In the genomic region with DNA sequence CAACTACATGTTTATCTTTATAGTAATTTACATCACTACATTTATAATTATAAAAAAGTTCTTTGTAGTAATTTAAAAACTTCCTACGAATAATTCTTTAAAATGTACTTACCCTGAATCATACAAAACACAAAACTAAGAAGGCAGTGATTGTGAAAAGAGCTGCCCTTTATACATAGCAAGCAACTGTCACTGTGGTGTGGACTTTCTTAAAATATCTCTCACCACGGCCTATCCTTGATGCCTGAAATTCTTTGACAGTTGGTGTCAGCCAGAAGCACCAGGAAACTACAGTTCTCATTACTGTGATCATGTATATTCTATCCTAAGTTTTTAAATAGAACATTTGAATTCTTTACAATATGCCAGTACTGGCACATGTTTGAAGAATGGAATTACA, we compare ENCODE assay signal across 19 mouse cellular contexts. TPM values are rescaled to one million over a fixed set of nuclear protein-coding genes. Genes with fewer than 3 reads are reported as not detected.
DNase-seq lines count a peak whose midpoint lies in the region; ATAC-seq and TF ChIP-seq lines count a peak whose summit lies in the region.
"Had no signal": no experiment of that assay in that cellular context is flagged by ENCODE, and none has a peak within 500 bp of the region (broad histone marks: within the 10 kb centered on the region; RNA-seq: fewer than 3 reads in every experiment).

No protein-coding gene starts in this region.

- no peak for TF ChIP-seq POLR2A in heart, adult 2 months (IDR thresholded peaks at IDR 0.05; ENCODE audit: insufficient read depth, low read depth, low read length)

- peaks cover 1% of the 10 kb centered on the region; the same call in 1 of the 2 replicates for H3K4me1 ChIP-seq in heart, adult 2 months (ENCODE audit: control insufficient read depth, insufficient read depth, low read length)
- H3K4me1 ChIP-seq in heart, postnatal 0 days (ENCODE audit: control insufficient read depth, insufficient read depth), result no peaks in the 10 kb centered on the region
- peaks cover 5% of the 10 kb centered on the region; the same call in 1 of the 2 replicates for H3K4me1 ChIP-seq in heart, embryonic 10.5 days
- peaks cover 2% of the 10 kb centered on the region; the same call in 1 of the 2 replicates for H3K4me1 ChIP-seq in liver, embryonic 12.5 days
- H3K4me1 ChIP-seq: intestine, embryonic 15.5 days had no signal

- WGBS in heart, adult 2 months, result 37% methylated on average over 2 of the region's 2 CpGs
- WGBS in heart, postnatal 0 days, result 43% methylated on average over 2 of the region's 2 CpGs
- 61% methylated on average over 2 of the region's 2 CpGs for WGBS in heart, embryonic 10.5 days
- WGBS in liver, embryonic 12.5 days (ENCODE audit: insufficient replicate concordance), result 54% methylated on average over 2 of the region's 2 CpGs

- no peak overlapping the region for H3K4me2 ChIP-seq in heart, postnatal 0 days (ENCODE audit: low read depth, low read length)
- no peak overlapping the region for H3K4me2 ChIP-seq in liver, embryonic 12.5 days
- H3K4me2 ChIP-seq: embryonic facial prominence, embryonic 13.5 days; forebrain, embryonic 12.5 days; hindbrain, embryonic 14.5 days; intestine, embryonic 15.5 days had no signal

- H3K36me3 ChIP-seq in heart, adult 2 months (ENCODE audit: control insufficient read depth, insufficient read depth, low read length), result no peaks in the 10 kb centered on the region; the same call in 1 of the 2 replicates
- no peaks in the 10 kb centered on the region for H3K36me3 ChIP-seq in heart, postnatal 0 days (replicated peaks; ENCODE audit: control insufficient read depth, insufficient read depth, low read length)
- H3K36me3 ChIP-seq in heart, embryonic 10.5 days, result no peaks in the 10 kb centered on the region
- no peaks in the 10 kb centered on the region for H3K36me3 ChIP-seq in liver, embryonic 12.5 days
- H3K36me3 ChIP-seq: embryonic facial prominence, embryonic 13.5 days; forebrain, embryonic 12.5 days; intestine, embryonic 15.5 days had no signal

- H3K9me3 ChIP-seq in heart, postnatal 0 days (replicated peaks; ENCODE audit: control insufficient read depth, low read length), result no peaks in the 10 kb centered on the region
- no peaks in the 10 kb centered on the region for H3K9me3 ChIP-seq in heart, embryonic 10.5 days
- H3K9me3 ChIP-seq in liver, embryonic 12.5 days (replicated peaks), result no peaks in the 10 kb centered on the region
- H3K9me3 ChIP-seq: embryonic facial prominence, embryonic 13.5 days; forebrain, embryonic 12.5 days; hindbrain, embryonic 10.5 days; intestine, embryonic 15.5 days had no signal

- no peak for TF ChIP-seq CTCF in heart, adult 2 months (IDR thresholded peaks at IDR 0.05)
- no peak for TF ChIP-seq CTCF in heart, postnatal 0 days (IDR thresholded peaks at IDR 0.05; ENCODE audit: low read depth)

- no peak for DNase-seq in heart, adult 2 months
- DNase-seq in heart, postnatal 36 days, result no peak
- DNase-seq in heart, postnatal 0 days (ENCODE audit: low spot score), result peak; percentile 31
- no peak for DNase-seq in heart, embryonic 10.5 days (ENCODE audit: low spot score)
- DNase-seq in adipocyte (ENCODE audit: low spot score), result peak; percentile 58
- peak; percentile 1 for DNase-seq in skeletal muscle tissue, adult 2 months (ENCODE audit: low read depth, low spot score)
- DNase-seq: adrenal gland, postnatal 14 days; cerebellum, adult 18-20 months; cerebellum, adult 9-11 months; cerebellum, postnatal 36 days; gastrocnemius, postnatal 25 days; heart, postnatal 10 days; kidney, adult 18-20 months had no signal

- no peak overlapping the region for H3K9ac ChIP-seq in heart, adult 2 months (ENCODE audit: low read depth, low read length)
- H3K9ac ChIP-seq in heart, postnatal 0 days (replicated peaks; ENCODE audit: low read depth, low read length), result no peak overlapping the region
- no peak overlapping the region for H3K9ac ChIP-seq in liver, embryonic 12.5 days
- H3K9ac ChIP-seq: embryonic facial prominence, embryonic 13.5 days; forebrain, embryonic 12.5 days; hindbrain, embryonic 14.5 days; intestine, embryonic 15.5 days had no signal

- no peaks in the 10 kb centered on the region; the same call in 1 of the 2 replicates for H3K79me2 ChIP-seq in heart, adult 2 months (replicated peaks; ENCODE audit: control insufficient read depth, insufficient read depth, low read length)

- TF ChIP-seq EP300 in heart, adult 2 months (IDR thresholded peaks at IDR 0.05; ENCODE audit: insufficient read depth, low read depth, low read length), result no peak
- TF ChIP-seq EP300 in heart, postnatal 0 days (IDR thresholded peaks at IDR 0.05; ENCODE audit: low read depth), result no peak

- H3K4me3 ChIP-seq in heart, adult 2 months, result peak overlapping the region; percentile 0; the same call in 1 of the 2 replicates
- H3K4me3 ChIP-seq in heart, postnatal 0 days (ENCODE audit: low read depth, low read length), result no peak overlapping the region
- no peak overlapping the region for H3K4me3 ChIP-seq in heart, embryonic 10.5 days
- H3K4me3 ChIP-seq in liver, embryonic 12.5 days, result no peak overlapping the region
- H3K4me3 ChIP-seq: embryonic facial prominence, embryonic 13.5 days; forebrain, embryonic 12.5 days; hindbrain, embryonic 10.5 days; intestine, embryonic 15.5 days had no signal

- H3K27ac ChIP-seq in heart, adult 2 months, result peak overlapping the region; percentile 69
- peak overlapping the region; percentile 69 for H3K27ac ChIP-seq in heart, postnatal 0 days (ENCODE audit: low read depth)
- H3K27ac ChIP-seq in heart, embryonic 10.5 days, result no peak overlapping the region
- H3K27ac ChIP-seq in liver, embryonic 12.5 days, result no peak overlapping the region
- H3K27ac ChIP-seq: embryonic facial prominence, embryonic 13.5 days; forebrain, embryonic 12.5 days; hindbrain, embryonic 10.5 days; hindbrain, embryonic 14.5 days; intestine, embryonic 15.5 days had no signal

- H3K27me3 ChIP-seq in heart, adult 2 months (ENCODE audit: control insufficient read depth, insufficient read depth, low read length), result no peaks in the 10 kb centered on the region
- no peaks in the 10 kb centered on the region for H3K27me3 ChIP-seq in heart, postnatal 0 days (ENCODE audit: control insufficient read depth, insufficient read depth, low read length)
- no peaks in the 10 kb centered on the region for H3K27me3 ChIP-seq in heart, embryonic 10.5 days (ENCODE audit: insufficient read depth, poor library complexity, severe bottlenecking)
- H3K27me3 ChIP-seq in liver, embryonic 12.5 days (replicated peaks), result no peaks in the 10 kb centered on the region
- H3K27me3 ChIP-seq: embryonic facial prominence, embryonic 13.5 days; forebrain, embryonic 12.5 days; intestine, embryonic 15.5 days had no signal

- intact Hi-C loops in heart, adult 2 months (cut with DNase I), result loop anchor here (10.0 kb wide), 1 partner anchor 574 kb away; the partner anchor contains the start of gene Fam172a
- intact Hi-C loops in heart, postnatal 36 days (cut with DNase I), result loop anchor here (10.0 kb wide), 2 partner anchors 1044 to 1074 kb away; no protein-coding TSS in a partner anchor

- ATAC-seq in heart, postnatal 0 days (ENCODE audit: insufficient read depth, low read depth), result no peak
- no peak for ATAC-seq in liver, embryonic 12.5 days
- ATAC-seq: intestine, embryonic 15.5 days had no signal

RNA-seq across cellular contexts. Expression of gene Slf1, which starts 4.1 kb away (rescaled TPM):
- 10 to 100 TPM; 23.2 to 24.4 TPM for total RNA-seq in heart, adult 2 months (2021)
- polyA plus RNA-seq in heart, adult 2 months (2012; rRNA removed), result 9.0 and 13.6 TPM in 2 replicates
- 10 to 100 TPM; 22.2 to 24.4 TPM for total RNA-seq in heart, postnatal 36 days (2021)
- 3.6 and 5.3 TPM in 2 replicates for total RNA-seq in heart, postnatal 0 days (2014; rRNA removed; ENCODE audit: low replicate concordance)
- polyA plus RNA-seq in heart, postnatal 0 days (2015; fragmentation: Nextera tagmentation; extraction: Ambion mirVana), result 25.3 and 26.6 TPM in 2 replicates
- 29.4 and 35.6 TPM in 2 replicates for polyA plus RNA-seq in heart, embryonic 10.5 days (2016; fragmentation: Nextera tagmentation; extraction: Ambion mirVana)
- 23.6 and 24.2 TPM in 2 replicates for polyA plus RNA-seq in liver, embryonic 12.5 days (2016; fragmentation: Nextera tagmentation; extraction: Ambion mirVana)

RNA-seq across cellular contexts. Expression of gene 2210408I21Rik, which starts 4.2 kb away (rescaled TPM):
- total RNA-seq in heart, adult 2 months (2021), result 1 to 10 TPM; 4.8 to 5.2 TPM
- polyA plus RNA-seq in heart, adult 2 months (2012; rRNA removed), result 0.76 and 0.78 TPM in 2 replicates
- total RNA-seq in heart, postnatal 36 days (2021), result 1 to 10 TPM; 4.6 to 5.7 TPM
- total RNA-seq in heart, postnatal 0 days (2014; rRNA removed; ENCODE audit: low replicate concordance), result 0.53 and 3.2 TPM in 2 replicates
- polyA plus RNA-seq in heart, postnatal 0 days (2015; fragmentation: Nextera tagmentation; extraction: Ambion mirVana), result 4.7 and 5.7 TPM in 2 replicates
- 6.2 and 6.5 TPM in 2 replicates for polyA plus RNA-seq in heart, embryonic 10.5 days (2016; fragmentation: Nextera tagmentation; extraction: Ambion mirVana)
- polyA plus RNA-seq in liver, embryonic 12.5 days (2016; fragmentation: Nextera tagmentation; extraction: Ambion mirVana), result 3.4 and 4.1 TPM in 2 replicates

Comparison
In these comparisons a context has a peak if more than half of its experiments do, and no peak if none do; other contexts are left out.
1. DNase-seq: peak in heart, postnatal 0 days (single experiment), adipocyte (single experiment) and skeletal muscle tissue, adult 2 months (single experiment); none in heart, adult 2 months (0 of 2), heart, postnatal 36 days (0 of 2) and heart, embryonic 10.5 days (single experiment).
2. H3K27ac ChIP-seq: peak in heart, adult 2 months (single experiment) and heart, postnatal 0 days (single experiment); none in heart, embryonic 10.5 days (single experiment) and liver, embryonic 12.5 days (single experiment).